Mouse (Mus musculus) intestine, embryonic 16.5 days (tissue): Measurements from ENCODE around the gene Ston1. TPM values are rescaled to one million over a fixed set of nuclear protein-coding genes. Genes with fewer than 3 reads are reported as not detected.
A peak's percentile ranks its signal among the peaks of the same experiment; 100 is the strongest.

Experiments used
- ATAC-seq: fragments of 200-750 bp; cut with Nextera tagmentation; 2 replicates; pipeline ENCODE4 v1.8.0; 2017; ENCODE audit warnings: moderate TSS enrichment, moderate library complexity
- H3K27ac ChIP-seq: fragments of 300-500 bp; sonication (generic); 2 replicates; pipeline ENCODE4 v1.5.1; 2014; ENCODE audit warnings: mild to moderate bottlenecking, low read length
- H3K27me3 ChIP-seq: fragments of 300-500 bp; sonication (generic); replicated peaks from 2 replicates; pipeline ENCODE4 v1.6.1; 2014; ENCODE audit warnings: low read length, control low read depth, mixed read lengths; ENCODE audit not compliant: control insufficient read depth, insufficient read depth
- H3K36me3 ChIP-seq: fragments of 300-500 bp; sonication (generic); 2 replicates; pipeline ENCODE4 v1.6.1; 2014; ENCODE audit warnings: low read length, control low read depth; ENCODE audit not compliant: control insufficient read depth, insufficient read depth
- H3K4me1 ChIP-seq: fragments of 300-500 bp; sonication (generic); 2 replicates; pipeline ENCODE4 v1.6.1; 2014; ENCODE audit warnings: low read length, control low read depth, mixed read lengths; ENCODE audit not compliant: control insufficient read depth, insufficient read depth
- H3K4me2 ChIP-seq: fragments of 300-500 bp; sonication (generic); 2 replicates; pipeline ENCODE4 v1.6.1; 2014; ENCODE audit warnings: low read depth, low read length, control low read depth
- H3K4me3 ChIP-seq: fragments of 300-500 bp; sonication (generic); 2 replicates; pipeline ENCODE4 v1.5.1; 2014; ENCODE audit warnings: mild to moderate bottlenecking, low read length
- H3K9ac ChIP-seq: fragments of 300-500 bp; sonication (generic); 2 replicates; pipeline ENCODE4 v1.6.1; 2014; ENCODE audit warnings: low read depth, low read length
- H3K9me3 ChIP-seq: fragments of 300-500 bp; sonication (generic); 2 replicates; pipeline ENCODE4 v1.6.1; 2016; ENCODE audit warnings: low read length, control low read depth; ENCODE audit not compliant: control insufficient read depth
- WGBS: fragments of 180-500 bp; shearing (Covaris S2); extraction: QIAGEN DNeasy Blood & Tissue Kit; methylation state at CpG from one replicate; pipeline ENCODE4 v1.1.7; 2014; 5-methylcytosine and 5-hydroxymethylcytosine counted together
- polyA plus RNA-seq: library from polyadenylated mRNA; unstranded; fragments of >200 nt; fragmentation: Nextera tagmentation; extraction: Ambion mirVana; gene quantifications from 2 replicates; pipeline ENCODE4 v1.2.1, GENCODE M21; 2015

Ston1 gene
- polyA plus RNA-seq, 1 experiment from 2014 or later: 4.3 TPM

GRCm38 (mm10) chr17:88582999-88583398, 14.5 kb upstream of the Ston1 start:
- peak overlapping the region; percentile 66 for H3K27ac ChIP-seq
- no peak overlapping the region for H3K4me3 ChIP-seq
- peaks cover 17% of the 10 kb centered on the region for H3K4me1 ChIP-seq
- WGBS: 74% methylated on average over 11 of the region's 11 CpGs
- H3K27me3 ChIP-seq: no peaks in the 10 kb centered on the region
- H3K36me3 ChIP-seq: peaks cover 23% of the 10 kb centered on the region
- ATAC-seq: peak; percentile 47
- H3K4me2 ChIP-seq: no peak overlapping the region
- no peaks in the 10 kb centered on the region for H3K9me3 ChIP-seq
- no peak overlapping the region for H3K9ac ChIP-seq

- 55% methylated on average over 8 of the region's 8 CpGs for WGBS
- Histone ChIP-seq H3K27ac (peak overlapping the region; percentile 66), H3K4me2 (no peak overlapping the region), H3K27me3 (no peaks in the 10 kb centered on the region), H3K9me3 (no peaks in the 10 kb centered on the region), H3K4me3 (no peak overlapping the region), H3K36me3 (peaks cover 23% of the 10 kb centered on the region), H3K9ac (no peak overlapping the region), H3K4me1 (peaks cover 17% of the 10 kb centered on the region)
- ATAC-seq: peak; percentile 71
Observed at GRCm38 (mm10) chr17:88583411-88583810, 14.1 kb upstream of the Ston1 start.

GRCm38 (mm10) chr17:88587371-88587770, 10.1 kb upstream of the Ston1 start:
- Histone ChIP-seq H3K4me1 (peaks cover 5% of the 10 kb centered on the region), H3K27ac (no peak overlapping the region), H3K27me3 (no peaks in the 10 kb centered on the region), H3K4me2 (no peak overlapping the region), H3K9ac (no peak overlapping the region), H3K4me3 (no peak overlapping the region), H3K36me3 (peaks cover 23% of the 10 kb centered on the region), H3K9me3 (no peaks in the 10 kb centered on the region)
- WGBS: 82% methylated on average over 15 of the region's 15 CpGs
- no peak for ATAC-seq

DNA sequence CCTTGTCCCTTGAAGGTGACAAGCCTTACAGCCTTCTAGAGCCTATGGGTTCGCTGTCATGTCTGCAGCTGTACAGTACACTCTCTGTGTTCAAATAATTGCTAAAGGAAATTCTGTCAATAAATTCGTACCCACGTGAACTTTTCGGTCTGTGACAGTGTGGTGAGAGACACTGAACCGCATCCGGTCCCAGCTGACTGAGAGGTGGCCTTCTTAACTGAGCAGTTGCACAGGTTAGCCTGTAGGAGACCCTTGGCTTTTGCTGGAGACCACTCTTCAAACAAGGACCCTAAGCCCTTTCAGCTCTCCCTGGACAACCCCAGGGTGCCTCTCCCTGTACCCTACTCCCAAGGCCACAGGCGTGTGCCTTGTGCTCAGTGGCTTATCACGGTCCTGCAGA, 9.3 kb upstream of the Ston1 start:
- H3K36me3 ChIP-seq: peaks cover 23% of the 10 kb centered on the region
- no peak overlapping the region for H3K9ac ChIP-seq
- no peaks in the 10 kb centered on the region for H3K9me3 ChIP-seq
- WGBS: 91% methylated on average over 8 of the region's 8 CpGs
- H3K4me2 ChIP-seq: no peak overlapping the region
- ATAC-seq: no peak
- H3K4me3 ChIP-seq: no peak overlapping the region
- H3K27me3 ChIP-seq: no peaks in the 10 kb centered on the region
- H3K27ac ChIP-seq: no peak overlapping the region
- peaks cover 2% of the 10 kb centered on the region for H3K4me1 ChIP-seq

GRCm38 (mm10) chr17:88590251-88590650, 7.2 kb upstream of the Ston1 start:
- H3K36me3 ChIP-seq: peaks cover 12% of the 10 kb centered on the region
- no peak for ATAC-seq
- 84% methylated on average over 6 of the region's 6 CpGs for WGBS
- H3K27me3 ChIP-seq: no peaks in the 10 kb centered on the region
- no peak overlapping the region for H3K27ac ChIP-seq
- H3K4me3 ChIP-seq: no peak overlapping the region
- no peak overlapping the region for H3K4me2 ChIP-seq
- no peaks in the 10 kb centered on the region for H3K9me3 ChIP-seq
- no peak overlapping the region for H3K9ac ChIP-seq
- no peaks in the 10 kb centered on the region for H3K4me1 ChIP-seq

GRCm38 (mm10) chr17:88595071-88595470, 2.4 kb upstream of the Ston1 start:
- Histone ChIP-seq H3K27ac (no peak overlapping the region), H3K4me2 (no peak overlapping the region), H3K27me3 (no peaks in the 10 kb centered on the region), H3K4me3 (no peak overlapping the region), H3K9ac (no peak overlapping the region), H3K9me3 (no peaks in the 10 kb centered on the region), H3K36me3 (no peaks in the 10 kb centered on the region), H3K4me1 (peaks cover 15% of the 10 kb centered on the region)
- ATAC-seq: no peak
- 80% methylated on average over 4 of the region's 4 CpGs for WGBS

DNA sequence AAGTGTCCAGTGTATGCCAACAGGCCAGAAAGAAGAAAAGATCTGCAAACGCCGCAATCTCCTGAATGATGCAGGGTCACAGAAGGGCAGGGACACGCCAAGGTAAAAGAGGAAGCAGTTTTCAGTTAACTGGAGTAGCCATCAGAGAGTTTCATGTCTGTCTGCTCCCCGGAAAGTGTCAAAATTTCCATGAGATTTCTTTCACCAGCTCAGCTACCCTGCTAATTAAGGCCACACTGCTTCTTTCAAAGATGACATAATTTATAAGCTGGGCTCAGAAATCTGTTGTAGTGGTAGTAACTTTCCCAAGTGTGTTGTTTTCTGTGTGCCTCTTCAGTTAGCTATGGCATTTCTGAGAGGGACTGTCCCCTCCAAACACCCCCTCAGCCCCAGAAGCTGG, 1.4 kb upstream of the Ston1 start:
- Histone ChIP-seq H3K4me3 (no peak overlapping the region), H3K4me1 (peaks cover 15% of the 10 kb centered on the region), H3K4me2 (no peak overlapping the region), H3K27me3 (no peaks in the 10 kb centered on the region), H3K9me3 (no peaks in the 10 kb centered on the region), H3K27ac (no peak overlapping the region), H3K36me3 (no peaks in the 10 kb centered on the region), H3K9ac (no peak overlapping the region)
- no peak for ATAC-seq
- WGBS: 80% methylated on average over 4 of the region's 4 CpGs

GRCm38 (mm10) chr17:88596544-88597221, 801 bp upstream of the Ston1 start:
- H3K9me3 ChIP-seq: no peaks in the 10 kb centered on the region

DNA sequence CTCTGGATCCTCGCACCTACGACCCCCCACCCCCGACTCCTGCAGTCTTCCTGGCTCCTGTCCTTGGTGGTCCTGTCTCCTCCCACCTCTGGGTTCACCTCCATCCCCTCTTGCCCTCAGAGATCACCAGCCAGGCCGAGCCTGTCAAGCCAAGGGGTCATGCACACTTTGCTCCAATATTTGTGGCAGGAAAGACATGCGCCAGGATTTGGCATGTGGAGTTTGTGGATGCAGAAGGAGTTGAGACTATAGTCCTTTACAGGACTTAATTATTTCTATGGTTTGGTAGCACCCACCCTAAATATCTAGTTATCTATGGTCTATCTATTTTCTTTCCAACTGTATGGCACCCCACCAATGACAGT, 554 bp downstream of the Ston1 start:
- Histone ChIP-seq H3K36me3 (no peaks in the 10 kb centered on the region), H3K9me3 (no peaks in the 10 kb centered on the region), H3K4me1 (peaks cover 15% of the 10 kb centered on the region), H3K4me2 (peak overlapping the region; percentile 72), H3K9ac (peak overlapping the region; percentile 80), H3K27me3 (no peaks in the 10 kb centered on the region), H3K4me3 (peak overlapping the region; percentile 66), H3K27ac (peak overlapping the region; percentile 93)
- WGBS: 8% methylated on average over 5 of the region's 5 CpGs
- no peak for ATAC-seq

More at GRCm38 (mm10) chr17:88596544-88597221, 801 bp upstream of the Ston1 start:
- WGBS: 29% methylated on average over 16 of the region's 16 CpGs
- Histone ChIP-seq H3K9ac (peak overlapping the region; percentile 80), H3K4me3 (peak overlapping the region; percentile 66), H3K4me1 (peaks cover 15% of the 10 kb centered on the region), H3K4me2 (peak overlapping the region; percentile 72), H3K36me3 (no peaks in the 10 kb centered on the region), H3K27me3 (no peaks in the 10 kb centered on the region), H3K27ac (peak overlapping the region; percentile 93)
- no peak for ATAC-seq
